Mouse (Mus musculus) C2C12 (cell line): Measurements from ENCODE around the gene Acvr1.

Experiments used
- CTCF ChIP-seq: IDR thresholded peaks from one replicate; pipeline ENCODE4 v1.5.1; 2011; ENCODE audit not compliant: control insufficient read depth, insufficient read depth, insufficient read length
- FOSL1 ChIP-seq: IDR thresholded peaks from one replicate; pipeline ENCODE4 v1.8.0; 2011; ENCODE audit warnings: mild to moderate bottlenecking, low read length; ENCODE audit not compliant: poor library complexity, insufficient read depth, severe bottlenecking
- MYOD1 ChIP-seq: IDR thresholded peaks from one replicate; pipeline ENCODE4 v1.6.1; 2011; ENCODE audit warnings: low read depth; ENCODE audit not compliant: control insufficient read depth, insufficient read length

DNA sequence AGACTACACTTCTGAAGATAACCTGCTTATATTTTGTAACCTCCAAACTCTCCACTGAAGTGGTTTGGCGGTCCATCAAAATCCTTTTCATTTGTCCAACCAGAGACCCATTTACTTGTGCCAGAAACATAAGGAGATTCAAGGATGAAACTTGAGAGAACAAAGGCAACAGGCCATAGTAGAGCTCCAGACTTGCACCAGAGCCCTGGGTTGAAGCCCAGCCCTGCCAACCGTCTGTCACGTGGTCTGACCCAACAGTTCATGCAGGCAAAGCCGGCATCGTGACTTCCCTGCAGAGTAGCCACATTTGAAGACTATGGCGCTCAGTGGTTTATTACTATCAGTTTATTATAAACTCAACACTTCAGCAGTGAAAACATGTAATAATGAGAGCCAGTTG, 45.3 kb downstream of the Acvr1 start:
- no peak for TF ChIP-seq CTCF
- no peak for TF ChIP-seq MYOD1
- TF ChIP-seq FOSL1, result no peak
